Mouse (Mus musculus): ENCODE data around the gene Plekhg5. TPM values are rescaled to one million over a fixed set of nuclear protein-coding genes. Genes with fewer than 3 reads are reported as not detected.

The Plekhg5 gene
- polyA plus RNA-seq, 1 experiment from 2014 or later = 13.1 TPM

Other genes starting within 250 kb of the Plekhg5 start
- 155 and 159 TPM in 2 replicates for gene Camta1, start 210.6 kb upstream of the Plekhg5 start, polyA plus RNA-seq (2015; fragmentation: Nextera tagmentation; extraction: Ambion mirVana)
- 81.3 and 81.6 TPM in 2 replicates for gene Dnajc11, start 138.8 kb upstream of the Plekhg5 start, polyA plus RNA-seq (2015; fragmentation: Nextera tagmentation; extraction: Ambion mirVana)
- gene Thap3, start 83.5 kb upstream of the Plekhg5 start, polyA plus RNA-seq (2015; fragmentation: Nextera tagmentation; extraction: Ambion mirVana) = 30.9 and 33.9 TPM in 2 replicates
- gene Phf13, start 76.2 kb upstream of the Plekhg5 start, polyA plus RNA-seq (2015; fragmentation: Nextera tagmentation; extraction: Ambion mirVana) = 21.2 and 24.4 TPM in 2 replicates
- 3.0 and 3.4 TPM in 2 replicates for gene Klhl21, start 63.7 kb upstream of the Plekhg5 start, polyA plus RNA-seq (2015; fragmentation: Nextera tagmentation; extraction: Ambion mirVana)
- gene Zbtb48, start 44.8 kb upstream of the Plekhg5 start, polyA plus RNA-seq (2015; fragmentation: Nextera tagmentation; extraction: Ambion mirVana) = 19.3 and 21.5 TPM in 2 replicates
- 2.1 and 2.4 TPM in 2 replicates for gene Tas1r1, start 33.9 kb upstream of the Plekhg5 start, polyA plus RNA-seq (2015; fragmentation: Nextera tagmentation; extraction: Ambion mirVana)
- 22.8 and 24.0 TPM in 2 replicates for gene Nol9, start 33.2 kb upstream of the Plekhg5 start, polyA plus RNA-seq (2015; fragmentation: Nextera tagmentation; extraction: Ambion mirVana)
- 0.37 and 0.83 TPM in 2 replicates for gene Tnfrsf25, start 43.4 kb downstream of the Plekhg5 start, polyA plus RNA-seq (2015; fragmentation: Nextera tagmentation; extraction: Ambion mirVana)
- 0.14 and 0.25 TPM in 2 replicates for gene Espn, start 79.9 kb downstream of the Plekhg5 start, polyA plus RNA-seq (2015; fragmentation: Nextera tagmentation; extraction: Ambion mirVana)
- gene Hes2, start 86.4 kb downstream of the Plekhg5 start, polyA plus RNA-seq (2015; fragmentation: Nextera tagmentation; extraction: Ambion mirVana) = not detected in 2 replicates
- 437 and 480 TPM in 2 replicates for gene Acot7, start 105.6 kb downstream of the Plekhg5 start, polyA plus RNA-seq (2015; fragmentation: Nextera tagmentation; extraction: Ambion mirVana)
- gene Gpr153, start 201.7 kb downstream of the Plekhg5 start, polyA plus RNA-seq (2015; fragmentation: Nextera tagmentation; extraction: Ambion mirVana) = 13.8 and 16.2 TPM in 2 replicates
- 0.19 and 0.41 TPM in 2 replicates for gene Hes3, start 219.2 kb downstream of the Plekhg5 start, polyA plus RNA-seq (2015; fragmentation: Nextera tagmentation; extraction: Ambion mirVana)
- 20.6 and 20.7 TPM in 2 replicates for gene Icmt, start 224.7 kb downstream of the Plekhg5 start, polyA plus RNA-seq (2015; fragmentation: Nextera tagmentation; extraction: Ambion mirVana)
- 6.4 and 9.5 TPM in 2 replicates for gene Rnf207, start 246.5 kb downstream of the Plekhg5 start, polyA plus RNA-seq (2015; fragmentation: Nextera tagmentation; extraction: Ambion mirVana)

Measured in midbrain, embryonic 16.5 days (tissue).